Mouse (Mus musculus): ENCODE data around the gene Atg9a.

- no peak for TF ChIP-seq CTCF (IDR thresholded peaks at IDR 0.05; ENCODE audit: control insufficient read depth, insufficient read depth, low read length)
- TF ChIP-seq POLR2A (IDR thresholded peaks at IDR 0.05; ENCODE audit: borderline replicate concordance, control insufficient read depth, low read depth, low read length): no peak
These were observed 55.3 kb downstream of the Atg9a start for GRCm38 (mm10) chr1:75136730-75137129.
